Comparison of ENCODE assay signal across 14 mouse cellular contexts in the genomic region with DNA sequence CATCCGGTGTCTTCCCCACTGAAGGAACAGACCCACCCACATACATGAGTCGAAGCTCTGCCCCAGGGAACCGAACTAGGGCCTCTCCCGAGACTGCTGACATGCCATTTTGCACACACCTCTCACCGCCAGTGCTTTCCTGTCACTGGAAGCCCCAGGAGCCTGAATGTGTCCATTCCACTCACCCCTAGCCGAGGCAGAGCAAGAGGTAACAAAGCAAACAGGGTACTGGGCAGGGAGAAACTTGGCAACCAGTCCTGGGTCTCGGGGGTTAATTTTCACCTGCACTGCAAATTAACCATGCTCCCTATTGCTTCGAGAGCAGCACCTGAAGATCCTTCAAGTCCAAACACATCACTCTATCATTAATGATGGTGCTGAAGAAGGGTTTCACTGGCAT.
"Had no signal": no experiment of that assay in that cellular context is flagged by ENCODE, and none has a peak within 500 bp of the region (broad histone marks: within the 10 kb centered on the region; RNA-seq: fewer than 3 reads in every experiment).

No protein-coding gene starts in this region.

- ATAC-seq: midbrain, embryonic 16.5 days had no signal

- DNase-seq: lung, adult 18-20 months; lung, embryonic 14.5 days; lung, postnatal 10 days; lung, postnatal 4 days; midbrain, embryonic 14.5 days; retina, postnatal 1 day; right cerebral cortex, adult 18-20 months; right cerebral cortex, postnatal 25 days; right cerebral cortex, postnatal 4 days; spleen, adult 18-20 months; thymus, adult 18-20 months; thymus, postnatal 14 days; thymus, postnatal 36 days had no signal
